Mouse (Mus musculus) cerebral cortex, adult 2 months (tissue): Measurements from ENCODE around the gene Alg1.

ENCODE experiments used
- WGBS: fragments of 180-500 bp; shearing (Covaris S2); methylation state at CpG from one replicate; pipeline ENCODE4 v1.1.7; 2018; 5-methylcytosine and 5-hydroxymethylcytosine counted together

Gene Alg1

GRCm38 (mm10) chr16:5242355-5242754 is 8.9 kb downstream of the Alg1 start:
- 93% methylated on average over 4 of the region's 4 CpGs for WGBS

GRCm38 (mm10) chr16:5242882-5243281 is 9.5 kb downstream of the Alg1 start:
- 92% methylated on average over 6 of the region's 6 CpGs for WGBS

- 30% methylated on average over 7 of the region's 7 CpGs for WGBS
These were observed 11.0 kb downstream of the Alg1 start for GRCm38 (mm10) chr16:5244411-5244810.

GRCm38 (mm10) chr16:5250891-5251290 is 17.5 kb downstream of the Alg1 start:
- WGBS, result 97% methylated on average over 3 of the region's 3 CpGs

- 96% methylated on average over 2 of the region's 2 CpGs for WGBS
These were observed 18.8 kb downstream of the Alg1 start for GRCm38 (mm10) chr16:5252260-5252659.

- WGBS, result 12% methylated on average over 15 of the region's 15 CpGs
These were observed 21.1 kb downstream of the Alg1 start for GRCm38 (mm10) chr16:5254346-5255025.

- WGBS, result 6% methylated on average over 27 of the region's 27 CpGs
These were observed 21.8 kb downstream of the Alg1 start for GRCm38 (mm10) chr16:5255081-5255740.

GRCm38 (mm10) chr16:5255779-5256496 is 22.5 kb downstream of the Alg1 start, which contains the start of gene Eef2kmt:
Gene Eef2kmt (minus strand): TSS chr16:5255983.
- 2% methylated on average over 55 of the region's 57 CpGs for WGBS

- WGBS, result 88% methylated on average over 8 of the region's 8 CpGs
These were observed 29.7 kb downstream of the Alg1 start for GRCm38 (mm10) chr16:5263156-5263555.

- WGBS, result 91% methylated on average over 7 of the region's 7 CpGs
These were observed 30.5 kb downstream of the Alg1 start for GRCm38 (mm10) chr16:5263926-5264325.

GRCm38 (mm10) chr16:5271411-5272035 is 38.1 kb downstream of the Alg1 start:
- WGBS, result 89% methylated on average over 4 of the region's 4 CpGs

GRCm38 (mm10) chr16:5272371-5272770 is 39.0 kb downstream of the Alg1 start:
- 80% methylated on average over 3 of the region's 3 CpGs for WGBS

GRCm38 (mm10) chr16:5279571-5280222 is 46.3 kb downstream of the Alg1 start:
- WGBS, result 80% methylated on average over 5 of the region's 5 CpGs

GRCm38 (mm10) chr16:5282686-5283085 is 49.3 kb downstream of the Alg1 start:
- WGBS, result 93% methylated on average over 9 of the region's 9 CpGs

GRCm38 (mm10) chr16:5285376-5285775 is 52.0 kb downstream of the Alg1 start:
- 53% methylated on average over 3 of the region's 3 CpGs for WGBS
